In genomic region chr2:165034131-165035057, GRCm38 (mm10) we compare ENCODE assay signal across 7 mouse cellular contexts. TPM values are rescaled to one million over a fixed set of nuclear protein-coding genes. Genes with fewer than 3 reads are reported as not detected.
A peak's percentile ranks its signal among the peaks of the same experiment; 100 is the strongest.
DNase-seq lines count a peak whose midpoint lies in the region; ATAC-seq lines count a peak whose summit lies in the region.

Gene Ncoa5 (minus strand): TSS chr2:165034867.

- H3K9me3 ChIP-seq in intestine, embryonic 15.5 days, result no peaks in the 10 kb centered on the region
- no peaks in the 10 kb centered on the region for H3K9me3 ChIP-seq in midbrain, embryonic 10.5 days (replicated peaks)

- peak within 1 kb of the TSS; percentile 78 for H3K27ac ChIP-seq in intestine, embryonic 15.5 days
- H3K27ac ChIP-seq in midbrain, embryonic 10.5 days (replicated peaks), result peak within 1 kb of the TSS; percentile 100

- H3K4me2 ChIP-seq in intestine, embryonic 15.5 days (replicated peaks), result peak within 1 kb of the TSS; percentile 77

- peak within 1 kb of the TSS; percentile 96 for H3K9ac ChIP-seq in intestine, embryonic 15.5 days

- H3K4me1 ChIP-seq in intestine, embryonic 15.5 days (replicated peaks), result peaks cover 12% of the 10 kb centered on the region
- H3K4me1 ChIP-seq in midbrain, embryonic 10.5 days, result peaks cover 46% of the 10 kb centered on the region

- peak; percentile 98 for ATAC-seq in intestine, embryonic 15.5 days

- H3K4me3 ChIP-seq in intestine, embryonic 15.5 days (replicated peaks), result peak within 1 kb of the TSS; percentile 97
- peak within 1 kb of the TSS; percentile 92 for H3K4me3 ChIP-seq in midbrain, embryonic 10.5 days

- under 1% methylated on average over 110 of the region's 111 CpGs for WGBS in intestine, embryonic 15.5 days
- WGBS in midbrain, embryonic 10.5 days, result under 1% methylated on average over 110 of the region's 111 CpGs

- intact Hi-C loops in gastrocnemius, postnatal 36 days (cut with DNase I), result loop anchor here (5.0 to 10.0 kb wide), 2 partner anchors 210 to 632 kb away; partner anchors contain the start of genes Rbpjl, Spata25 and Zswim1
- intact Hi-C loops in left cerebral cortex, postnatal 25 days (cut with DNase I), result loop anchor here (1.0 kb wide), 1 partner anchor 66 kb away; no protein-coding TSS in a partner anchor

- no peaks in the 10 kb centered on the region for H3K36me3 ChIP-seq in intestine, embryonic 15.5 days
- peaks cover 12% of the 10 kb centered on the region for H3K36me3 ChIP-seq in midbrain, embryonic 10.5 days

- H3K27me3 ChIP-seq in intestine, embryonic 15.5 days (replicated peaks), result no peaks in the 10 kb centered on the region
- no peaks in the 10 kb centered on the region for H3K27me3 ChIP-seq in midbrain, embryonic 10.5 days (ENCODE audit: low read depth, poor library complexity, severe bottlenecking)

- DNase-seq in adrenal gland, adult 18-20 months (ENCODE audit: low spot score in 2 of 2), result peak; percentile 96 to 97
- DNase-seq in embryo, embryonic 11 days, result peak; percentile 99
- DNase-seq in gastrocnemius, postnatal 36 days, result peak; percentile 95 to 97
- DNase-seq in left cerebral cortex, postnatal 25 days (ENCODE audit: low spot score in 2 of 2), result peak; percentile 99
- peak; percentile 100 for DNase-seq in midbrain, embryonic 10.5 days (ENCODE audit: low spot score)
- peak; percentile 97 for DNase-seq in right cerebral cortex, postnatal 4 days

RNA-seq across cellular contexts. Expression of gene Ncoa5, which starts in this region (rescaled TPM):
- total RNA-seq in adrenal gland, adult 18-20 months (2021), result 10 to 100 TPM; 35.7 to 41.6 TPM
- 10 to 100 TPM; 10.3 to 11.7 TPM for total RNA-seq in gastrocnemius, postnatal 36 days (2021)
- polyA plus RNA-seq in intestine, embryonic 15.5 days (2015; fragmentation: Nextera tagmentation; extraction: Ambion mirVana), result 47.4 and 48.8 TPM in 2 replicates
- 10 to 100 TPM; 53.8 to 56.3 TPM for total RNA-seq in left cerebral cortex, postnatal 25 days (2021)
- 95.1 and 109 TPM in 2 replicates for polyA plus RNA-seq in midbrain, embryonic 10.5 days (2016; fragmentation: Nextera tagmentation; extraction: Ambion mirVana)

Comparison
In these comparisons a context has a peak if more than half of its experiments do, and no peak if none do; other contexts are left out.
1. Peak in every context shown above with its lines: DNase-seq, ATAC-seq, H3K4me3 ChIP-seq and H3K27ac ChIP-seq.